Mouse (Mus musculus) natural killer cell, adult 2 months (primary cell): ENCODE results near the gene Atf5.
A peak's percentile ranks its signal among the peaks of the same experiment; 100 is the strongest.

Experiments used
- DNase-seq, 2 experiments: peaks; one replicate each; pipeline ENCODE4 v3.0.0; 2022; ENCODE audit warnings: low spot score in 2 of 2

The Atf5 gene

DNA sequence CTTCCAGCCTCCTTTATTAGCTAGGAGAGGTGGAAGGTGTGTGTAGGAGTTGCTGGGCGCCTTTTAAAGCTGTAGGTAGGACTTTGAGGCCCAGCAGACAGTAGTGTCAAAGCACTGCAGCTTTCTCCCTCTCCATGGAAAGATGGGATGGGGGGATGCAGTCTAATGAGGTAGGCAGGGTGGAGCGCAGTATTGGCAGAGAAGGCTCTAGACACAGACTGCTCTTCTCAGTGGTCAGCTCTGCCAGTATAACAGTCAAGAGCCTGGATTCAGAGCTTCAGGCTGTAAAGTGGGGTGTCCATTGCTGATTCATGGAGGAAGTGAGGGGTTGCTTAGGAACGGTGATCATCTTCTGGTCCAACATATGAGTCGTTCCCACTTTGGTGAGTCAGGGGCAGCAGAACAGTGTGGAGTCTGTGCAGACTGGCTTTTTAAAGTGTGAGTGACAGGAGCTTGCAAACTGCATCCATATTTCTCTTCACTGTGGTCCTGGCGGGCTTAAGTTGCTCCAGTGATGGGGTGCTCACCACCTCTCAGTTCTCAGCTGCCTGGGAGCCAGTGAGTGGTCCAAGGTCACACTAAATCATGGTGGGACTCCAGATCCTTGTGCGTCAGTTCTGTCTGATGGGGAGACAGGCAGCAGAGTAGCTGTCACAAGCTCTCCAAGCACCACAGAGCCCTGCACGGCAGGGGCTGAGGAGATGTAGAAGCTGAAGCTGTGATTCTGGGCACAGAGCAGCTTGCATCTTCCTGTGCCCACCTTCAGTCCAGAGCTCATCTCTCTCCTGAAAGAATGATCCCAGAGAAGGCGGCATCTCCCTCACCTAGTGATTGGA, 34.5 kb upstream of the Atf5 start:
- no peak for DNase-seq

DNA sequence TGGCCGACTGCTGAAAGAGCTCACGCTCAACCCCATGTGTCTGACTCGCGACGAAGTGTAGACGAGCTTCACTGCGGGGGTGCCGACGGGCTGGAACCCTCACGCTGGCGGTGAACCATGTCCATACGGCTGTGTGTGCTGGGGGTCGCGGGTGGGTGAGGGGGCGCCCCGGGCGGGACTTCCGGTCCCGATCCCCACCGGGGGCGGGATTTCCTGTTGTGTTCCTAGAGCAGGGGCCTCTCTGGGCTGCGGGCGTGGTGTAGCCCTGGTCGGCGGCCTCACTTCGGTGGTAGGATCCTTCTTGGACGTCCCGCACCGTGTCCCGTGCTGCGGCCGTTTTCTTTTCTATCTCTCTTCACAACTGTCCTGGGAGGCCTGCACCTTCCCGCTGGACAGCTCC, 33.7 kb upstream of the Atf5 start:
- DNase-seq: peak in 1 of 2 experiments; percentile 45

DNA sequence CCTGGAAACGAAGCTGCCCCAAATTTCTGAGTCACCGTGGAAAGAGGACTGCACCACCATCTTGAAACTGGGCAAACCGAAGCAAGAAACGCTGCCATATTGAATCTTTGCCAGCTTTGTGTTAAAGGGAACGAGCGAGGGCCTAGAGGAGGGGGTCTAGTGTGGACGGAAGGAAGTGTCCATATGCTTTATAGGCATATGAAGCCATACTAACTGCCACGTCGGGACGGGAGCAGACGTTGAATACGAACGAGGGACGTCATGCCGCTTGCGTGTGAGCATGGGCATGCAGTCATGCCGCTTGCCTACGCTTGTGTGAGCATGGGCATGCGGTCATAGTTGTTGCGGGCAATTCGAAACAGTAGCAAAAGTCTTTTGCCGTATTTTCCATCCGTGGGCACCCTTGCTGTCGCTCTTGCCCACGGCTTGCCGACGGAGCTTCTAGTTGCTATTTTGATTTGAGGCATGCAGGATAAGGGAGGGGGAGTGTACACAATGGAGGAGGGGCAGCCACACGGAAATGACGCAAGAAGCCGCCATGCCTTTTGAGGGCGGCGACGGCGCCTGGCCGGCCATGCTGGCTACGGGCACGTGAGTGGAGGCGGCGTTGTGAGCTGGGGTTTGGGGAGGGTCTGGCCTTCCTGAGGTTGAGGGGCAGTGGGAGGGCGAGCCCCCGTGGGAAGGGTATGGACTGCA, 33.1 kb upstream of the Atf5 start:
- peak; percentile 85 to 88 for DNase-seq

DNA sequence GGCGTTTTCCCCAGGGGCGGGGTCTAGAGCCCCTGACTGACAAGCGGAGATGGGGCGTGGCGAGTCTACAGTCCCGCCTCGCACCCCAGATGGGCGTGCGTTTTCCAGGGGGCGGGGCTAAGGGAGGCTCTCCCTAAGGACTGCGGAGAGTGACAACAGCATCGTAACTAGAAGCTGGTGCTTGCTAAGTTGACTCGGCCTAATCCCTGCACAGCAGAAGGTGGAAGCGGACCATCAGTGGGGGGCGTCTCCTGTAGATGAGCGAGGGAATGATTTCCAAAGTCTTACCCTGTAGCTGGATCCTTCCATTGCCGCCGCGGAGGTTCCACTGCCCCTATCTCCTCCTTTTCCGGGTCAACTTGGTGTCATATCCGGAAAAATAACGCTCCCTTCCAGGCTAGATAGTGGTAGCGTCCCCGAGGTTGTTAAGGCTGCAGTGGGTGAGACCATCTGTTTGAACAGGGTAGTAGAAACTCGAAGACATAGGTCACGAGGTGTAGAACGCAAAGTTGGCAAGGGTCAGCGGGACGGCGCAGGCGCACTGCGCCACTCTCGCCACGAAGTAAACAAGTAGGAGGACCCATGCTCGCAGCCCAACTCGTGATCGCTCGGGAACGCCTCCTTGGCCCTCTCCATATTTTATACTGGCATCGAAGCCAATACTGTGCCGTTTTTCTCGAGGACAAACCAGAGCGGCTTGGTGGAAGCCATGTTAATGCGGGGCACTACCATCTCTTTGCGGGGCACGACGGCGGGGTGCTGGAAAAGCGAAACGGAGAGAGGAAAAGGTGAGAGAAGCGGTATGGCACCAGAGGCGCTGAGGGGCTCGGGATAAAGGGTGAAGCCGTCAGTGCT, 32.3 kb upstream of the Atf5 start, which contains the start of the genes Akt1s1 and Tbc1d17:
Gene Akt1s1 (plus strand): TSS at position 431 of the 855 bp plus-strand sequence.
Gene Tbc1d17 (minus strand): TSS at position 519 of the 855 bp plus-strand sequence.
- peak; percentile 99 for DNase-seq

DNA sequence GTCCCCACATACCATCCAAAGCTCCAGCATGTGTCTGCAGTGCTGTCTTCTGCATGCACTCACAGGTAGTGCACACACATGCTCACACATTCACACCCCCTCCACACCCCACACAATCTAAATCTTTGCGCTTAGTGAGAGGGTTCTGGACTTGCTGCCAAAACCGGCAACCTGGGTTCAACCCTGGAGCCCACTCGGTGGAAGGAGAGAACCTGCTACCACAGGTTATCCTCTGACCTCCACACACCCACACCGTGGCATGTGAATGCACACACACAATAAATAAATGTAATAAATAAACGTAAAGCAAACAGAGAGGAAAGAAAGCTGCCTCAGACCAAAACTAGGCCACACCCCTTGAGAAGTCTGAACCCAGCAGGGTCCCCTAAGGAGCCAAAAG, 31.3 kb upstream of the Atf5 start:
- no peak for DNase-seq

DNA sequence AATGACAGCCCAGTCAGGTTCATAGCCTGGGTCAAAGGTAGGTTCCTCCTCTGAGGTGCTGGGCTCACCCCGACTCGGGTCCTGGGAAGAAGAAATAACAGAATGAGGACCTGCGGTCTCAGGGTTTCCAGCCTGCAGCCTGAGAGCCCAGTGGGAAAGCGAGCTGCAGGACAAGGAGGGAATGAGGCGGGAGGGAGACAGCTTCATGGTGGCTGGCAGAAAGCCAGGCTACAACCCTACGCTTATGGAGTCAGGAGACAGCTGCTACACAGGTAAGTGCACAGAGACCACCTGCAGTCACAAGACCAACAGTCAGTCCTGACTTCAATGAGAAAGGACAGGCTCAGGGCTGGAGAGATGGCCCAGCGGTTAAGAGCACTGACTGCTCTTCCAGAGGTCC, 30.3 kb upstream of the Atf5 start:
- DNase-seq: no peak

DNA sequence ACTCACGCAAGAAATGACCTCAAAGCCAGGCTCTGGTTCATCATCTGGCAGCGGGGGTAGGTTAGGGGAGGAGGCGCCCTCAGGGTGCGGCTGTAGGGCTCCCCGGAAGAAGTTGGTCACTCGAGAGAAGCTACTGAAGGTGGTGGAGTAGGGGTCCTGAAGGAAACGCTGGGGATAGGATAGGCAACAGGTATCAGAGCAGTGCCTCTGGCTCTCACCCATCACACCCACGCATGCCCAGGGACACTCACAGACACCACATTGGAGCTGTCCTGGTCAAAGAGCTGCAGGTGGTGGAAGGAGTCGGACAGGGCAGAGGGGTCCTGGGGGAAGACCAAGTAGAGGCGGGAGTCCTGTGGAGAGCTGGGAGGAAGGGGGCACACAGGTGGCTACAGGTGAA, 28.5 kb upstream of the Atf5 start:
- DNase-seq: no peak

DNA sequence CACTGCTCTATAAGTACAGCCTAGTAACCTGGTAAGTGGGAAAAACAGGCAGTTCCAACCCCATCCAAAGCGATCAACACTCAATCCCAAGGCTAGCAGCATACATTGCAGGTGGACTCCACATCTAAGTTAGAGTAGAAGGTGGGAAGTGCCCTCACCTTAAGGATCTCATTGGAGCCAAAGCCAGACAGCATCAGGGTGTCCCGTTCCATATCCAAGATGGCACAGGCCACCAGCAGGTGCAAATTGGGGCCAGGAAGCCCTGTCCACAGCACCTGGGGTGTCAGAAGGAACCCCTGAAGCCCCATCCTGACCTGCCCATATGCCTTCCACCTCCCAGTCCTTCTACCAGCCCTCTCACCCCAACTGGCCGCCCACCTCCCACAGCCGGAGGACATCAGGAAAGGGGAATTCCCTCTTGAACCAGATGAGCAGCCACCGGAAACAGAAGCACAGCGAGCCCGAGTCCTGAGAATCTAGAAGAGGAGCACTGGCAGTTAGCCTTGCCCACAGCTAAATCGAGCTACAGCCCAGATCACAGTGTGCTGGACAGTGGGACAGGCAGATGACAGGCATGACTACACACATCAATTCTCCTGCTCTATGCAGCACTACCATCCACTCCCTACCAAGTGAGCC, 25.5 kb upstream of the Atf5 start:
- DNase-seq: no peak

DNA sequence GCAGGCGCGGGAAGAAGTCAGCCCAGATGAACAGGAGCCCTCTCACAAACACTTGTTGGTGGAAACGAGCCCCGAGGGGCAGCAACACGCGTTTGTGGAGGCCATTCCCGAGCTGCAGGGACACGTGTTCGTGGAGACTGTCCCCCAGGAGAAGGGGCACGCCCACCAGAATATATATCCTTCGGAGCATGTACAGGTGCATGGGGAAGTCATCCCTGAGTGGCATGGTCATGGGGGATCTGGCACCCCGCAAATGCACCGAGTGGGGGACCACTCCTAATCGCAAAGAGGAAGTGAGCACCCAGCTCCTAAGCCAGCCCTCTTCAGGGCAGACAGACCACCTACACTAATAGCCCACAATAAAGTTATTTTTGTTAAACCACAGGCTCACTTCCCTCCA, 24.0 kb upstream of the Atf5 start:
- DNase-seq: peak in 1 of 2 experiments; percentile 49

DNA sequence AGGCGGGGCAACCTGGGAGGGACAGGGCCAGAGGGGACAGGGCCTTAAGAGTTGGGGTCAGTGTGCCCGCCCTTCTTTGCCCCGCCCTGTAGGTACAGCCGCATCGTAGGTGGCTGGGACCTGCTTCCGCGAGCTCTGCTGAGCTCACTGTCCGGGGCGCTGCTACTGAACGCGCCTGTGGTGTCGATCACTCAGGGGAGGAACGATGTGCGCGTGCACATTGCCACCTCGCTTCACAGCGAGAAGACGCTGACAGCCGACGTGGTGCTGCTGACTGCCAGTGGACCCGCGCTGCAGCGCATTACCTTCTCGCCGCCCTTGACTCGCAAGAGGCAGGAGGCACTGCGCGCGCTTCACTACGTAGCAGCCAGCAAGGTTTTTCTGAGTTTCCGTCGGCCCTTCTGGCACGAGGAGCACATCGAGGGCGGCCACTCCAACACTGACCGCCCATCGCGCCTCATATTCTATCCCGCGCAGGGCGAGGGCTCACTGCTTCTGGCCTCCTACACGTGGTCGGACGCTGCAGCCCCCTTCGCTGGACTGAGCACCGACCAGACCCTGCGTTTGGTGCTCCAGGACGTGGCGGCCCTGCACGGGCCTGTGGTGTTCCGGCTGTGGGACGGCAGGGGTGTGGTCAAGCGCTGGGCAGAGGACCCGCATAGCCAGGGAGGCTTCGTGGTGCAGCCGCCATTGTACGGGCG, 23.2 kb upstream of the Atf5 start:
- peak; percentile 75 to 80 for DNase-seq

DNA sequence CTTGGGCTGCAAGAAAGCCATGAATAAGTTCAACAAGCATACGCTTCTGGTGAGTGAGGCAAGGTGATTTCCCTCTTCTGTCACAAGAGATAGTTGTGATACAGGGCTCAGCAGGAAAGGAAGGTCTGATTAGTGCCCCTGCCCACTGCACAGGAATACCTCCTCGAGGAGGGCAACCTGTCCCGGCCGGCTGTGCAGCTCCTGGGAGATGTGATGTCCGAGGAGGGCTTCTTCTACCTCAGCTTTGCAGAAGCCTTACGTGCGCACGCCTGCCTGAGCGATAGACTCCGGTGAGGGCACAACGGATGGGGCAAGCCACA, 22.7 kb upstream of the Atf5 start:
- no peak for DNase-seq

DNA sequence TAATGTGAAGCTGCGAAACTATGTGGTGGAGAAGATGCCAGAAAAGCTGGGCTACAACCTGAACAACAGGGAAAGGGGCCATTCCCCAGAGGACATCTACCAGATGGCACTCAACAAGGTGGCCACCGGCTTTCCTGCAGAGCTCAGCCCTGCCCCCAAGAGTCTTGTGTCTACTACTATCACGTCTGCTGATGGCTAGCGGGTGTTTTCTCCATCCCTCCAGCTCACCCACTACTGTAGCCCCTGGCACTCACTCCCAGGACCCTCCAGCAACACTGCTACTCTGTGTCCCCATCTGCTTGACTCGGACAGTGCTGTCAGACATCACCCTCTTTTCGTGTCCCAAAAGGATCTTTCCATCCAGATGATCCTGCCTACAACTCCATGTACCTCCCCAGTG, 21.6 kb upstream of the Atf5 start:
- no peak for DNase-seq

DNA sequence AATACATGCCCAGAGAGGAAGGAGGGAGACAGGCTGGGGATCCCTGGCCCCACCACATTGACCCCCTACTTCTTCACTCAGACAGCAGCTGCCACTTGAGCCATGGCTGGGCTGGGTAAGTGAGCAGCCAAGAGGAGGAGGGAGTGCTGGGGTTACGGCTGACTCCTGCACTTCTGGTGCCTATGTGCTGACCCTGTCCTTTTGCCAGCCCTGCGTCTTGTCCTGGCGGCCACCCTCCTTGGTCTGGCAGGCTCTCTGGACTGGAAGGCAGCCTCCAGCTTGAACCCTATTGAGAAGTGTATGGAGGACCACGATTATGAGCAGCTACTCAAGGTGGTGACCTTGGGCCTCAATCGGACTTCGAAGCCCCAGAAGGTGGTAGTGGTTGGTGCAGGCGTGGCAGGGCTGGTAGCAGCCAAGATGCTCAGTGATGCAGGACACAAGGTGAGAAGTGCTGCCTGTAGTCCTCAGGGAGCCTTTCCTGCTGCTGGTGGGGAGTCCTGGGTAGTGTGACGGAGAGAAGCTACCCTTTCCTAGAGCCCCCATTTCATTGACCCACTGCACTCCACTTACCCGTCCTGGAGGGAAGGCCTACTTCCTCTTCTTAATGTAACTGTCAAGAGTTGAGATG, 20.1 kb upstream of the Atf5 start:
- DNase-seq: no peak

DNA sequence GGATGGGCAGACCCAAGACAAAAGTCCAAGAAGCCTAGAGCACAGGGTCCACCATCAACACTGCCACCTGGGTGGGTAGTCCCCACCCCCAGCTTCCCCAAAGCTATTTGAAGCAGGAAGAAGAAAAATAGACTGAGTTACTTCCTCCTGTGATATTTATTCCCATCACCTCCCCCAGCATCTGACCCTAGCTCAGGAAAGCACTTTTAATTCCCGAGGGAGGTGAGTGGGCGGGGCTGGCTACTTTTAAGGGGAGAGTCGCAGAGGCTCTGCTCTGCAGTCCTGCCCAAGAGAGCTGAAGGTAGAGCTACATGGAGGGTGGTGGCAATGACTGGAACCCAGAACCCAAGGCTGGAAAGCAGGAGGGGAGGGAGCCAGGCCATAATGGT, 19.6 kb upstream of the Atf5 start:
- DNase-seq: peak in 1 of 2 experiments; percentile 53

DNA sequence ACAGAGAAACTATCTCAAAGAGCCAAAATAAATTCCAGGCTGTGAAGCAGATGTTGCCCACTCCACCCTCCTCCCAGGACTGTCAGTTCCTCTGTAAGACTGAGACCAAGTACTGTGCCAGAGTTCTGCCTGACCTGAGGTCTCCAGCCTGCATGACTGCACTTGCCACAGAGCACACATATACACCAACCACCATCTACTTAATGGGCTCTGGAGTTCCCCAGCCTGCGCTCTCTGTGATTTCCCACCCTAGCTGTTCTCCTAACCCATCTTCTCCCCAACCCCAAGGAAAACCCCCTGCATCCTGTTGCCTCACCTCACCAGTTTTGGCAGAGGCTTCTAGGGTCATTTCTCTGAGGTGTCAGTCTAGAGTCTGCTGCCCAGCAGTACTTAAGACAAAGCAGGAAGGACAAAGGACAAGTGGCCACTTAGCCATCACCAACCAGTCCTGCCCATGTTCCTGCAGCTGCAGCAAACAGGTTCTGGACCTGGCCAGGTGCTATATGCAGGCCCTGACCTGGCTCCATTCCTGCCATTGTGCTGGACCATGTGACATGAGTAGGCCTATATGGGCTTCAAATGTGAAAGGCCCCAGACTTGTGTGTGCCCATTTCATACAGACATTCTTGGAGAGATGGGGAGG, 19.0 kb upstream of the Atf5 start:
- DNase-seq: peak; percentile 59 to 70

DNA sequence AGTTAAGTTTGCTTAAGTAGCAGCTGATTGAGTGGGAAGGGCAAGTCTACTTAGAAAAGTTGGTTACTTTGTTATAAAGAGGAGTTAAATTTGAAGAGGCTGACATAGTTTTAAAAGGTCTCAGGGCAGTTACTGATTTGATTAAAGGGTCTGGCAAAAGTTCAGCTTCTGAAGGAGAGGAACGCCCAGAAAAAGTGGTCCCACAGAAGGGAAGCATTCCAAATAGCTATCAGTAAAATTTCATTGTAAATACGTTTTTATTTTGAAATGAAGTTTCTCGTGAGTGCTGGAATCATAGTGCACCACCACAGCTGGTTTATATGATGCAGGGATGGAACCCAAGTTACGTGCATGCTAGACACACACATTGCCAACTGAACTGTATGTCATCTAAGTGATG, 16.3 kb upstream of the Atf5 start:
- no peak for DNase-seq

DNA sequence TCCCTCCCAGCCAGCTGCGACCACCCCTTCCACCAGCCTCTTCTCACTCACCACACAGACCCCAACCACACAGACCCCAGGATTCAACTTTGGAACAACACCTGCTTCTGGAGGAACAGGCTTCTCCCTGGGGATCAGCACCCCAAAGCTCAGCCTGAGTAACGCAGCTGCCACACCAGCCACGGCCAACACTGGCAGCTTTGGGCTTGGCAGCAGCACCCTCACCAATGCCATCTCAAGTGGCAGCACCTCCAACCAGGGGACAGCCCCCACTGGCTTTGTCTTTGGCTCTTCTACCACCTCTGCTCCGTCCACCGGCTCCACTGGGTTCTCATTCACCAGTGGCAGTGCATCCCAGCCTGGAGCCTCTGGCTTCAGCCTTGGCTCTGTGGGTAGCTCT, 12.2 kb upstream of the Atf5 start:
- DNase-seq: no peak

DNA sequence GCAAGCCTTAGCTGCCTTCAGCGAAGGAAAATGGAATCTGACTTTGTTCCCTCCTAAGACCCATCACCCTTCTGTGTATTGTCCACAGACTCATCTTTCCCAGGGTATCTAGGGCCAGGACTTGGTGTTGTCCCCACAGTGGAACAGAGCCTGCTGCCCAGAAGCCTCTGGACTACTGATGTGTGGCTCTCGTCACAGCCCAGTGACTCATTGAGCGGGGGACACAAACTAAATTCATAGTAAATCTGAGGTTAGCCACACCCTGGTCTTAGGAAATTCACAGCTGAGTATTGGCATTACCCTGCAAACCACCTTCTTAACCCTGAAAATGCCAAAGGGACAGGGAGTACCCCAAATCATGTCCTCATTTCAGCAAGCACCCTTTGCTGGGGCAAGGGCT, 10.3 kb upstream of the Atf5 start:
- DNase-seq: peak in 1 of 2 experiments; percentile 65

DNA sequence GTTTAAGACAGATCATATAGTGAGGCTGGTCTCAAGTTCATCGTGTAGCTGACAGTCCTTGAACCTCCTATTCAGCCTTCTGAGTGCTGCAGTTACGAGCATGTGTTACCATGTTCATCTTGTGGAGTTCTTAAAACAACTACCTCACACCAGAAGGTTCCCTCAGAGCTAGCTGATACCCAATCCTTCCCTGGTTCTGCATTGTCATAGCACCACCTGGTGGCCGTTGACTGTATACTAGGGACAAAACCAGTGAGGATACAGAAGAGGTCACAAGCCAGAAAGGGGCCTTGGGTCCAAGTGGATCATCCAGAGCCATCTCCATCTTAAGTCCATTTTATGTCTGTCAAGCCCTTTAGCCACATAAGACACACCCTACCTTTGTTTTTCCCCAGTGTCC, 8.4 kb upstream of the Atf5 start:
- peak; percentile 76 to 82 for DNase-seq

DNA sequence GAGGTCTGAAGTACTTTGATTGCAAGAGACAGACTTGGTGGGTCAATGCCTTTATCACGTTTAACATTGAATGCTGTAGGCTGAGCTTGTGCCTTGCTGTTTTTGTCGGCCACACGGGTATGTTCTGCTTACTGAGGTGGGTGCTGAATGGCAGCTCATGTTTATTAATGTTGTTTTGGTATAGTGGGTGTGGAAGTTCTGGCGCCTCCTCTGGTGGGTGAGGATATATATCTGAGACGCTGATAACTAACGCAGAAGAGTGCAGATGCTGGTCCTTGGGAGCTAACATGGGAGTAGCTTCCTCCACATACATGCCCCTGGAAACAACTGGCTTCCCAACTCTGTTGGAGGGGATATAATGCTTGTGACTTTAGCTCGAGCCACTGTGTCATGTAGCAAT, 7.0 kb upstream of the Atf5 start:
- no peak for DNase-seq
